Mouse (Mus musculus): ENCODE measurements around the gene Egfl8. TPM values are rescaled to one million over a fixed set of nuclear protein-coding genes. Genes with fewer than 3 reads are reported as not detected.
A peak's percentile ranks its signal among the peaks of the same experiment; 100 is the strongest.

The Egfl8 gene
- polyA plus RNA-seq, 1 experiment, result 7.2 TPM

- Histone ChIP-seq H3K4me3 (replicated peaks; ENCODE audit: control insufficient read depth, low read depth, low read length) (peak overlapping the region; percentile 75), H3K4me1 (ENCODE audit: control insufficient read depth, insufficient read depth, low read length) (peaks cover 8% of the 10 kb centered on the region; the same call in 1 of the 2 replicates), H3K27ac (ENCODE audit: control insufficient read depth, insufficient read depth, low read depth, low read length, poor library complexity) (peak overlapping the region; percentile 94; the same call in 1 of the 2 replicates)
- no peak for TF ChIP-seq CTCF (IDR thresholded peaks at IDR 0.05; ENCODE audit: control insufficient read depth, insufficient read depth, low read length)
- no peak for TF ChIP-seq POLR2A (IDR thresholded peaks at IDR 0.05; ENCODE audit: borderline replicate concordance, control insufficient read depth, low read depth, low read length)
- 11% methylated on average over 32 of the region's 32 CpGs for WGBS
These were observed 9.4 kb downstream of the Egfl8 start for GRCm38 (mm10) chr17:34606186-34607039.

- Histone ChIP-seq H3K4me1 (ENCODE audit: control insufficient read depth, insufficient read depth, low read length) (peaks cover 8% of the 10 kb centered on the region; the same call in 1 of the 2 replicates), H3K4me3 (replicated peaks; ENCODE audit: control insufficient read depth, low read depth, low read length) (peak overlapping the region; percentile 75), H3K27ac (ENCODE audit: control insufficient read depth, insufficient read depth, low read depth, low read length, poor library complexity) (peak overlapping the region; percentile 94)
- TF ChIP-seq POLR2A (IDR thresholded peaks at IDR 0.05; ENCODE audit: borderline replicate concordance, control insufficient read depth, low read depth, low read length) (peak; percentile 90; the same call in 1 of the 2 replicates), CTCF (IDR thresholded peaks at IDR 0.05; ENCODE audit: control insufficient read depth, insufficient read depth, low read length) (no peak)
- WGBS, result 0% methylated on average over 30 of the region's 30 CpGs
These were observed 10.2 kb downstream of the Egfl8 start for GRCm38 (mm10) chr17:34605609-34606008.

- H3K4me1 ChIP-seq (ENCODE audit: control insufficient read depth, insufficient read depth, low read length), result peaks cover 8% of the 10 kb centered on the region; the same call in 1 of the 2 replicates
- peak overlapping the region; percentile 94 for H3K27ac ChIP-seq (ENCODE audit: control insufficient read depth, insufficient read depth, low read depth, low read length, poor library complexity)
- no peak for TF ChIP-seq CTCF (IDR thresholded peaks at IDR 0.05; ENCODE audit: control insufficient read depth, insufficient read depth, low read length)
- TF ChIP-seq POLR2A (IDR thresholded peaks at IDR 0.05; ENCODE audit: borderline replicate concordance, control insufficient read depth, low read depth, low read length), result no peak
- H3K4me3 ChIP-seq (replicated peaks; ENCODE audit: control insufficient read depth, low read depth, low read length), result peak overlapping the region; percentile 80
- WGBS, result 16% methylated on average over 24 of the region's 24 CpGs
These were observed 11.1 kb downstream of the Egfl8 start for GRCm38 (mm10) chr17:34604511-34605237.

- TF ChIP-seq CTCF (IDR thresholded peaks at IDR 0.05; ENCODE audit: control insufficient read depth, insufficient read depth, low read length) (no peak), POLR2A (IDR thresholded peaks at IDR 0.05; ENCODE audit: borderline replicate concordance, control insufficient read depth, low read depth, low read length) (peak; percentile 91; the same call in 1 of the 2 replicates)
- H3K4me3 ChIP-seq (replicated peaks; ENCODE audit: control insufficient read depth, low read depth, low read length), result peak within 1 kb of the TSS; percentile 80
- under 1% methylated on average over 35 of the region's 35 CpGs for WGBS
- peaks cover 8% of the 10 kb centered on the region for H3K4me1 ChIP-seq (ENCODE audit: control insufficient read depth, insufficient read depth, low read length)
- H3K27ac ChIP-seq (ENCODE audit: control insufficient read depth, insufficient read depth, low read depth, low read length, poor library complexity), result peak within 1 kb of the TSS; percentile 94
These were observed 11.7 kb downstream of the Egfl8 start, which contains the start of gene Agpat1 for GRCm38 (mm10) chr17:34604061-34604508. Gene Agpat1 (plus strand): TSS chr17:34604262.

GRCm38 (mm10) chr17:34603375-34604060, 12.3 kb downstream of the Egfl8 start, which contains the start of gene Rnf5:
Gene Rnf5 (minus strand): TSS chr17:34603690.
- Histone ChIP-seq H3K27ac (ENCODE audit: control insufficient read depth, insufficient read depth, low read depth, low read length, poor library complexity) (peak within 1 kb of the TSS; percentile 94), H3K4me3 (replicated peaks; ENCODE audit: control insufficient read depth, low read depth, low read length) (peak within 1 kb of the TSS; percentile 80), H3K4me1 (ENCODE audit: control insufficient read depth, insufficient read depth, low read length) (peaks cover 8% of the 10 kb centered on the region)
- TF ChIP-seq CTCF (IDR thresholded peaks at IDR 0.05; ENCODE audit: control insufficient read depth, insufficient read depth, low read length) (no peak), POLR2A (IDR thresholded peaks at IDR 0.05; ENCODE audit: borderline replicate concordance, control insufficient read depth, low read depth, low read length) (no peak)
- WGBS, result under 1% methylated on average over 30 of the region's 30 CpGs

- no peak overlapping the region for H3K4me3 ChIP-seq (replicated peaks; ENCODE audit: control insufficient read depth, low read depth, low read length)
- no peak overlapping the region for H3K27ac ChIP-seq (ENCODE audit: control insufficient read depth, insufficient read depth, low read depth, low read length, poor library complexity)
- 88% methylated on average over 12 of the region's 12 CpGs for WGBS
- peaks cover 4% of the 10 kb centered on the region for H3K4me1 ChIP-seq (ENCODE audit: control insufficient read depth, insufficient read depth, low read length)
- no peak for TF ChIP-seq POLR2A (IDR thresholded peaks at IDR 0.05; ENCODE audit: borderline replicate concordance, control insufficient read depth, low read depth, low read length)
- TF ChIP-seq CTCF (IDR thresholded peaks at IDR 0.05; ENCODE audit: control insufficient read depth, insufficient read depth, low read length), result no peak
These were observed 14.0 kb downstream of the Egfl8 start for GRCm38 (mm10) chr17:34601796-34602195.

- Histone ChIP-seq H3K4me1 (ENCODE audit: control insufficient read depth, insufficient read depth, low read length) (peaks cover 2% of the 10 kb centered on the region), H3K4me3 (replicated peaks; ENCODE audit: control insufficient read depth, low read depth, low read length) (no peak overlapping the region), H3K27ac (ENCODE audit: control insufficient read depth, insufficient read depth, low read depth, low read length, poor library complexity) (no peak overlapping the region)
- TF ChIP-seq POLR2A (IDR thresholded peaks at IDR 0.05; ENCODE audit: borderline replicate concordance, control insufficient read depth, low read depth, low read length) (no peak), CTCF (IDR thresholded peaks at IDR 0.05; ENCODE audit: control insufficient read depth, insufficient read depth, low read length) (no peak)
- 75% methylated on average over 9 of the region's 9 CpGs for WGBS
These were observed 15.9 kb downstream of the Egfl8 start for GRCm38 (mm10) chr17:34599891-34600290.

Data from bone marrow, adult 2 months (tissue).